Mouse (Mus musculus) liver, adult 2 months (tissue): ENCODE results near the gene G3bp1. TPM values are rescaled to one million over a fixed set of nuclear protein-coding genes. Genes with fewer than 3 reads are reported as not detected.

Experiments used
- DNase-seq: peaks from one replicate; pipeline ENCODE4 v3.0.0-alpha.2; 2011; ENCODE audit warnings: low read depth, low spot score; ENCODE audit errors: extremely low read depth
- H3K27ac ChIP-seq: fragments of 200-500 bp; replicated peaks from 2 replicates; pipeline ENCODE4 v1.5.1; 2012; ENCODE audit warnings: low read depth, mild to moderate bottlenecking, control low read depth, inconsistent platforms, low read length; ENCODE audit not compliant: insufficient read depth
- H3K27me3 ChIP-seq: fragments of 200-500 bp; 2 replicates; pipeline ENCODE4 v1.6.1; 2012; ENCODE audit warnings: mild to moderate bottlenecking, moderate library complexity, low read length, inconsistent platforms; ENCODE audit not compliant: control insufficient read depth, insufficient read depth
- H3K36me3 ChIP-seq: fragments of 200-500 bp; 2 replicates; pipeline ENCODE4 v1.6.1; 2012; ENCODE audit warnings: low read length, inconsistent platforms; ENCODE audit not compliant: control insufficient read depth, insufficient read depth
- H3K4me1 ChIP-seq: fragments of 200-500 bp; 2 replicates; pipeline ENCODE4 v1.6.1; 2011; ENCODE audit warnings: low read length; ENCODE audit not compliant: control insufficient read depth, insufficient read depth
- H3K4me3 ChIP-seq: fragments of 200-500 bp; 2 replicates; pipeline ENCODE4 v1.5.1; 2011; ENCODE audit warnings: low read depth, mild to moderate bottlenecking, control low read depth, low read length, moderate library complexity; ENCODE audit not compliant: insufficient read depth
- H3K79me2 ChIP-seq: fragments of 200-500 bp; 2 replicates; pipeline ENCODE4 v1.6.1; 2012; ENCODE audit warnings: inconsistent platforms, mild to moderate bottlenecking, low read length, moderate library complexity; ENCODE audit not compliant: control insufficient read depth, insufficient read depth
- H3K9ac ChIP-seq: fragments of 200-500 bp; 2 replicates; pipeline ENCODE4 v1.6.1; 2012; ENCODE audit warnings: low read depth, mild to moderate bottlenecking, control low read depth, inconsistent platforms, low read length
- CTCF ChIP-seq: fragments of 200-500 bp; IDR thresholded peaks from 2 replicates; pipeline ENCODE4 v1.5.1; 2011; ENCODE audit warnings: low read depth, low read length, control low read depth
- POLR2A ChIP-seq: fragments of 200-500 bp; IDR thresholded peaks from 2 replicates; pipeline ENCODE4 v1.6.1; 2011; ENCODE audit warnings: low read length, control low read depth; ENCODE audit not compliant: insufficient read depth; ENCODE audit errors: extremely low read depth
- WGBS: fragments of 180-500 bp; shearing (Covaris S2); methylation state at CpG from one replicate; pipeline ENCODE4 v1.1.7; 2018; 5-methylcytosine and 5-hydroxymethylcytosine counted together
- polyA plus RNA-seq: library from polyadenylated mRNA; depleted of rRNA; stranded (reverse); fragments of >200 nt; gene quantifications from 2 replicates; pipeline ENCODE4 v1.2.3, GENCODE M21; 2012; rRNA removed
- total RNA-seq: library from RNA; depleted of rRNA; stranded (reverse); fragments of >200 nt; gene quantifications from 2 replicates; pipeline ENCODE4 v1.2.3, GENCODE M21; 2014; rRNA removed

Gene G3bp1
- total RNA-seq: 15.7 and 19.5 TPM in 2 replicates
- 13.6 and 14.0 TPM in 2 replicates for polyA plus RNA-seq

DNA sequence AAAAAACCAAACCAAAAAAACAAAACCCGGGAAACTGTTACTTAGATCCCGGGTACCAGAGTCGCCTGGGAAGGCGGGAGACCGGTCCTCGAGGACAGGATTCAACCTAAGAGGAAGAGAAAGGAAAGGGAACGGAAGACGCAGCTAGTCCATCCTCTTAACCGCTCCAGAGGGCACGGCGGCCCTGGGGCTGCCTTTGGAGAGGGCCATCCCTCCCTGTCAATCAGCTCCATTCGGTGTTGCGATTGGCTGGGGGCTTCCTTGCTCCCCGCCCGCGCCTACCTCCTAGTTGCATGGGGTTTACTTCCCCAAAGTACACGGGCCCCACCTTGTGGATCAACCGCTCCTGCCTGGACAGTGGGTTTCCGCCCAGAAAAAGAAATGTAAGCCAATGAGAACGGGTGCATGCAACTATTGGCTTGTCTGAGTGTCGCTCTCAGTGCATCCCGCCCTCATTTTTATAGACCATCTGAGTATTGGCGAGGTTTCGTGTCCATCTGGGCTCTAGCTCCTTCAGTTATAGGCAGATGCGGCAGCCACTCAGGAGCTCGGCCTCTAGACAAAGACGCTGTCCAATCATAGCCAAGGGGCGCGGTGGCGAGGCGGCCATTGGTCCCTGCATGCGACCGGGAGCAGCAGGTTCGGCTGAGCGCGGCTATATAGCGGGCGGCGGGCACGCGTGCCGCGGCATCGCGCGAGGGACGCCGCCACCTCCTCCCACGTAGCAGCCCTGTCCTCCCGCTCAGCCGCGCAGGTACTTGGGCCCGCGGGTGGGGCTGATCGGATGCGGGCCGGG is at the start of gene G3bp1:
Gene G3bp1, plus strand, starts transcription at position 638 of the 796 bp plus-strand sequence.
- TF ChIP-seq CTCF (peak; percentile 59), POLR2A (peak; percentile 97)
- no peaks in the 10 kb centered on the region for H3K27me3 ChIP-seq
- H3K36me3 ChIP-seq: no peaks in the 10 kb centered on the region
- peak within 1 kb of the TSS; percentile 90 for H3K27ac ChIP-seq
- DNase-seq: peak; percentile 100
- peak within 1 kb of the TSS; percentile 80 for H3K9ac ChIP-seq
- H3K79me2 ChIP-seq: peaks cover 21% of the 10 kb centered on the region
- peaks cover 16% of the 10 kb centered on the region for H3K4me1 ChIP-seq
- peak within 1 kb of the TSS; percentile 73 for H3K4me3 ChIP-seq
- WGBS: under 1% methylated on average over 57 of the region's 57 CpGs

DNA sequence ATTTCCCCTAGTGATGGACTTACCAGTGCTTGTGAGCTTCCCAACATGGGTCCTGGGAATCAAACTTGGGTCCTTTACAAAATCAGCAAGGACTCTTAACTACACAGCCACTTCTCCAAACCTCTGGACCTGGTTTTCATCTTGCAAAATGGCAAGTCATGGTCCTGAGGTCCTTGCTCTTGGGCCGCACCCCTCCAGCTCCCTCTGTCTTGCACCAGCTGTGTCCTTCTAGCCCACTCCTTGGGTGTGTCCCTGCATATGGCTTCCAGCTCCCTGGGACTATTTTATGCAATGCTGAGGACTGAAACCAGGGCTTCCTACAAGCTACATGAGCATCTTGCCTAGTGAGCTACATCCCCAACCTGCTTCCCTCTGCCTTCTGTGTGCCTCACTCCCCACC is 46.5 kb upstream of the G3bp1 start, which contains the start of gene Sparc:
Gene Sparc, minus strand, starts transcription at position 206 of the 400 bp plus-strand sequence.
- Histone ChIP-seq H3K4me1 (peaks cover 1% of the 10 kb centered on the region; the same call in 1 of the 2 replicates), H3K27ac (no peak within 1 kb of the TSS)

DNA sequence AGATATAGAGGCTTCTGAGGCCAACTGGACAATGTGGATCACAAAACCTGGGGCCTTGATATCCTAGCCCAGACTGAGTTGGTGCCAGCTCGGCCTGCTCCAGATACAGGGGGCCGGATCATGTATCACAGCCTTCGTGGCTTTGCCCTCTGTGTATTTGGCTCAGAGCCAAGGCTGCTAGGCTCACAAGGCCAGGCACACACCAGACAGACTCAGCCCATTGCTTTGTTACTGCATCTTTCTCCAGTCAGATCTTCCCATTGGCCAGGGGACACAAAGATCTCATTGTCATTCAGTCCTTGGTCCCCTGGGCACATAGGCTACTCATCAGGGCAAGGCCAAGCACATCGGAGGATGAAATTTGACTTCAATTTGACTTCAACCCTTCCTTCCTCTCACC is 45.7 kb upstream of the G3bp1 start:
- TF ChIP-seq CTCF (no peak), POLR2A (no peak)
- H3K4me3 ChIP-seq: no peak overlapping the region
- 41% methylated on average over 4 of the region's 4 CpGs for WGBS
- H3K9ac ChIP-seq: no peak overlapping the region
- H3K4me1 ChIP-seq: peaks cover 7% of the 10 kb centered on the region
- no peaks in the 10 kb centered on the region for H3K27me3 ChIP-seq
- no peaks in the 10 kb centered on the region for H3K36me3 ChIP-seq
- H3K79me2 ChIP-seq: no peaks in the 10 kb centered on the region
- H3K27ac ChIP-seq: no peak overlapping the region
- DNase-seq: no peak

More for the DNA sequence above, 46.5 kb upstream of the G3bp1 start, which contains the start of gene Sparc:
- H3K36me3 ChIP-seq: no peaks in the 10 kb centered on the region
- no peak for DNase-seq
- no peaks in the 10 kb centered on the region for H3K79me2 ChIP-seq
- no peak within 1 kb of the TSS for H3K9ac ChIP-seq
- TF ChIP-seq CTCF (no peak), POLR2A (no peak)
- H3K4me3 ChIP-seq: no peak within 1 kb of the TSS
- H3K27me3 ChIP-seq: no peaks in the 10 kb centered on the region
- WGBS: 90% methylated on average over 1 of the region's 1 CpGs

DNA sequence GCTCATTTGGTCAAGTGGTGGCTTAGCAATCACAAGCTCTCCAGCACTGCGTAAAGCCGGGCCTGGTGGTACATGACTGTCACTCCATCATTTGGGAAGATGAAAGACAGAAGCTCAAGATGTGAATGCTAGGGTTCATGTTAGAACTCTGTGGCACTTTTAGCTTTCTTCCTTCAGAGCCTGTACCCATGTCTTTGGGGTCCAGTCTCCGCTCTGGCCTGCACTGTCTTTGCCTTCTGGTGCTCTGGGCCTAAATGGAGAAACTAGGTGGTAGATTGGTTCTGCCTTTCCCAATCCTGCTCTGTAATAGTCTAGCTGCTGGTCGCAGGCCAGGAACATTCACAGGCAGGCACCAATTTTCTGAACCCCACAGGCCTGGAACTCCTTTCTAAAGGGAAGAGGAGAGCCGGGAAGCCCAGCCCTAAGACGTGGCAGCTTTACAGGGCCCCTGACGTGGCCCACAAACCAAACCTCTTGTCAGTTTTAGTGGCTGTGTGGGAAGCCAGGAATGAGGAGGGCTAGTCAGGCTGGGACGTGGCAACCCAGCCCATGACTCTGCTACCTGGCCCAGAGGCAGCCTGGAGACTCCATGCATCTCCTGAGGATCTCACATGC is 44.6 kb upstream of the G3bp1 start:
- Histone ChIP-seq H3K4me3 (no peak overlapping the region), H3K36me3 (no peaks in the 10 kb centered on the region), H3K27me3 (no peaks in the 10 kb centered on the region), H3K79me2 (no peaks in the 10 kb centered on the region), H3K27ac (no peak overlapping the region), H3K9ac (no peak overlapping the region), H3K4me1 (peaks cover 8% of the 10 kb centered on the region)
- 92% methylated on average over 8 of the region's 8 CpGs for WGBS
- no peak for TF ChIP-seq POLR2A
- no peak for TF ChIP-seq CTCF
- no peak for DNase-seq

DNA sequence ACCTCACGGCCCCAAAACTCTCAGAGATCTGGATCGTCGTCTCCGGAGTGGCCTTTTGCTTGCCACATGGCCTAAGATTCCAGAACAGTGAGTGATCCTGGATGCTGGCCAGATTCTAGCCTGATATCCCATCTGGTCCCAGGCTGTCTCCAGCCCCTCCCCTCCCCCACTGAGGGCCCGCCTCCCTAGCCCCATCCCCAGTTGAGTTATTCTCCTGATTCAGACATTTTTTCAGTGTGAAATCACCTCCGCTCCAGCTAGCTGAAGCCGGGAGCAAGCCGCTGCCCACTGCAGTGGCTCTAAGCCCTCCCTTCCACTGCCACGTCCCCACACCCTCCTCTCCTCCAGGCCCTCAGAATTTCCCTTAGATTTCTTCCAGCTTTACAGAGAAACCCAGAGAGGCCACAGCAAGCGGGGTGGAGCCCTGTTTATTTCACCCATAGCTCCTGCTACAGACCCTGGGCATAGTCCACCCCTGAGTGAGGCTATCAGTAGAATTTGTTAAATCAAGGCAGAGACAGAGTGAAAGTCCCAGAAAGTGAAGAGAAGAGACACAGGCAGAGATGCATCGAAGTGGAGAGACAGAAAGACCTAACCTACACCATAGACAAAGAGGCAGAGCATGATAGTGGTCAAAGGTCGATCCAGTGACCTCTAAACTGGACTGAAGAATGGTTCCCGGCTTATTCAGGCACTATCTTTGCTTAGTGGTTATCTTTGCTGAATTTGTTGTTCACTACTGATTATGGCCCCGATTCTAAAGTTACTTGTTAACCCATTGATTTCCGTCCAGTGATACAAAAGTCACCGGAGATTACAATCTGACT is 41.1 kb upstream of the G3bp1 start:
- Histone ChIP-seq H3K4me3 (no peak overlapping the region), H3K9ac (no peak overlapping the region; the same call in 1 of the 2 replicates), H3K27ac (peak overlapping the region; percentile 60), H3K4me1 (peaks cover 8% of the 10 kb centered on the region), H3K36me3 (no peaks in the 10 kb centered on the region), H3K79me2 (no peaks in the 10 kb centered on the region), H3K27me3 (no peaks in the 10 kb centered on the region)
- DNase-seq: peak; percentile 72
- TF ChIP-seq CTCF (no peak), POLR2A (no peak)
- 30% methylated on average over 16 of the region's 16 CpGs for WGBS
